In the genomic region with DNA sequence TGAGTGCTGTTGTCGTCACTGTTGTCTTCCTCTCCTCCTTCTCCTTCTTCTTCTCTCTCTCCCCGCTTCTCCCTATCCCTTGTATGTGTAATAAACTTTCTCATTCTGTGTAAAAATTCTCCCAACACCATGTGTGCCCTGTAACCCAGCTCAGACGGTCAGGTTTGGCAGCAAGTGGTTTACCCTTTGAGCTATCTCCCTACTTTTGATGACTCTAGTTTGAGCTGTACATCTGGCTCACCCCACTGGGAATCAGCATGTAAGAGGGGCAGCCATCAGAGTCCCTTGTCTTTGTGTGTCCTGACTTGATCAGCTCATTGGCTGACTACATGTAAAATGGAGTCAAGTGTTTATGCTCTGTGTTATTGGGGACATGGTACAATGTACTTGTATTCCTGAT, we compare ENCODE assay signal across 18 mouse cellular contexts.
A peak's percentile ranks its signal among the peaks of the same experiment; 100 is the strongest.
DNase-seq lines count a peak whose midpoint lies in the region; ATAC-seq lines count a peak whose summit lies in the region.
"Had no signal": no experiment of that assay in that cellular context is flagged by ENCODE, and none has a peak within 500 bp of the region (broad histone marks: within the 10 kb centered on the region; RNA-seq: fewer than 3 reads in every experiment).

No protein-coding gene starts in this region.

- no peaks in the 10 kb centered on the region for H3K27me3 ChIP-seq in liver, embryonic 12.5 days (replicated peaks)
- no peaks in the 10 kb centered on the region for H3K27me3 ChIP-seq in liver, embryonic 11.5 days (replicated peaks; ENCODE audit: control insufficient read depth, insufficient read depth, low read length)
- H3K27me3 ChIP-seq: embryonic facial prominence, embryonic 15.5 days; forebrain, embryonic 15.5 days; heart, embryonic 13.5 days; liver, embryonic 13.5 days; neural tube, embryonic 15.5 days had no signal

- H3K4me3 ChIP-seq in liver, embryonic 12.5 days, result no peak overlapping the region
- no peak overlapping the region for H3K4me3 ChIP-seq in liver, embryonic 11.5 days (ENCODE audit: low read depth, low read length)
- H3K4me3 ChIP-seq: embryonic facial prominence, embryonic 15.5 days; forebrain, embryonic 15.5 days; heart, adult 2 months; heart, embryonic 13.5 days; liver, embryonic 13.5 days; neural tube, embryonic 15.5 days had no signal

- no peak for ATAC-seq in liver, embryonic 12.5 days
- ATAC-seq in liver, embryonic 11.5 days (replicated peaks; ENCODE audit: low FRiP score), result no peak
- peak; percentile 38 for ATAC-seq in inflammation-experienced regulatory T-cells, adult 6 months
- no peak for ATAC-seq in monocyte, adult 5-6 weeks (replicated peaks; ENCODE audit: insufficient number of reproducible peaks, low FRiP score, low TSS enrichment, poor library complexity, severe bottlenecking)
- ATAC-seq: forebrain, embryonic 15.5 days had no signal

- no peak overlapping the region for H3K9ac ChIP-seq in liver, embryonic 12.5 days
- no peak overlapping the region for H3K9ac ChIP-seq in liver, embryonic 11.5 days (ENCODE audit: low read depth, low read length)
- H3K9ac ChIP-seq: embryonic facial prominence, embryonic 15.5 days; forebrain, embryonic 15.5 days; heart, embryonic 13.5 days; hindbrain, embryonic 14.5 days; liver, embryonic 13.5 days; lung, embryonic 14.5 days; neural tube, embryonic 15.5 days had no signal

- H3K4me2 ChIP-seq in liver, embryonic 12.5 days, result no peak overlapping the region
- no peak overlapping the region for H3K4me2 ChIP-seq in liver, embryonic 11.5 days
- H3K4me2 ChIP-seq: embryonic facial prominence, embryonic 15.5 days; forebrain, embryonic 15.5 days; heart, embryonic 13.5 days; hindbrain, embryonic 14.5 days; liver, embryonic 13.5 days; lung, embryonic 14.5 days; neural tube, embryonic 15.5 days had no signal

- no peaks in the 10 kb centered on the region for H3K36me3 ChIP-seq in liver, embryonic 12.5 days
- no peaks in the 10 kb centered on the region for H3K36me3 ChIP-seq in liver, embryonic 11.5 days (ENCODE audit: control insufficient read depth, insufficient read depth, low read length)
- H3K36me3 ChIP-seq: embryonic facial prominence, embryonic 15.5 days; forebrain, embryonic 15.5 days; G1E; heart, embryonic 13.5 days; liver, embryonic 13.5 days; neural tube, embryonic 15.5 days had no signal

- H3K9me3 ChIP-seq in liver, embryonic 12.5 days (replicated peaks), result peaks cover 9% of the 10 kb centered on the region; the same call in 1 of the 2 replicates
- H3K9me3 ChIP-seq in liver, embryonic 11.5 days (ENCODE audit: control insufficient read depth, low read length), result no peaks in the 10 kb centered on the region
- H3K9me3 ChIP-seq: forebrain, embryonic 15.5 days; liver, embryonic 13.5 days; neural tube, embryonic 15.5 days had no signal

- no peak for DNase-seq in liver, embryonic 11.5 days (ENCODE audit: low spot score)
- peak; percentile 28 for DNase-seq in thymus, postnatal 14 days
- no peak for DNase-seq in thymus, postnatal 10 days (ENCODE audit: low spot score in 2 of 2)
- no peak for DNase-seq in layer of hippocampus, adult 9-11 months
- DNase-seq: adrenal gland, adult 8-10 months; cerebellum, adult 8-10 months; liver, embryonic 13.5 days had no signal

- H3K27ac ChIP-seq in liver, embryonic 12.5 days, result 0 out of 2 replicates have a peak overlapping the region, but pooled peaks have one; percentile 16
- H3K27ac ChIP-seq in liver, embryonic 11.5 days (ENCODE audit: low read depth, low read length), result no peak overlapping the region
- H3K27ac ChIP-seq: embryonic facial prominence, embryonic 15.5 days; forebrain, embryonic 15.5 days; heart, adult 2 months; heart, embryonic 13.5 days; liver, embryonic 13.5 days; neural tube, embryonic 15.5 days had no signal

- WGBS in liver, embryonic 12.5 days (ENCODE audit: insufficient replicate concordance), result 45% methylated on average over 3 of the region's 3 CpGs
- 67% methylated on average over 3 of the region's 3 CpGs for WGBS in liver, embryonic 11.5 days

- H3K4me1 ChIP-seq in liver, embryonic 12.5 days, result peaks cover 6% of the 10 kb centered on the region; the same call in 1 of the 2 replicates
- no peaks in the 10 kb centered on the region for H3K4me1 ChIP-seq in liver, embryonic 11.5 days (replicated peaks; ENCODE audit: control insufficient read depth, insufficient read depth, low read length)
- H3K4me1 ChIP-seq: forebrain, embryonic 15.5 days; heart, embryonic 13.5 days had no signal
